Mouse (Mus musculus): ENCODE measurements around the gene Grid1. TPM values are rescaled to one million over a fixed set of nuclear protein-coding genes. Genes with fewer than 3 reads are reported as not detected.

Gene Grid1
- polyA plus RNA-seq, 1 experiment = not detected

GRCm38 (mm10) chr14:35227581-35227980 is 407.7 kb downstream of the Grid1 start:
- H3K36me3 ChIP-seq (ENCODE audit: control insufficient read depth, insufficient read depth) = no peaks in the 10 kb centered on the region
- H3K4me3 ChIP-seq = no peak overlapping the region
- no peaks in the 10 kb centered on the region for H3K27me3 ChIP-seq (ENCODE audit: control insufficient read depth, insufficient read depth, insufficient read length)
- no peak overlapping the region for H3ac ChIP-seq (ENCODE audit: control insufficient read depth, insufficient read length)
- TF ChIP-seq SRF (IDR thresholded peaks at IDR 0.05; ENCODE audit: control insufficient read depth, insufficient read length, low read depth) = no peak
- no peak for TF ChIP-seq TCF12 (IDR thresholded peaks at IDR 0.05; ENCODE audit: insufficient read depth, poor library complexity, severe bottlenecking)
- TF ChIP-seq MYOG (IDR thresholded peaks at IDR 0.05; ENCODE audit: control insufficient read depth in 1 of 3, insufficient read depth in 1 of 3, insufficient read length in 2 of 3, low read depth in 2 of 3) = no peak
- no peak for TF ChIP-seq REST (IDR thresholded peaks at IDR 0.05; ENCODE audit: insufficient read depth, insufficient read length)
- TF ChIP-seq MYOD1 (IDR thresholded peaks at IDR 0.05; ENCODE audit: control insufficient read depth in 1 of 3, insufficient read length in 2 of 3, low read depth in 2 of 3) = no peak
- TF ChIP-seq POLR2A (IDR thresholded peaks at IDR 0.05; ENCODE audit: insufficient read length, low read depth) = no peak
- TF ChIP-seq TCF3 (IDR thresholded peaks at IDR 0.05; ENCODE audit: insufficient read length, low read depth) = no peak
- no peaks in the 10 kb centered on the region for H3K79me2 ChIP-seq (ENCODE audit: control insufficient read depth, insufficient read depth)
- no peak overlapping the region for H3K4me2 ChIP-seq (ENCODE audit: low read depth)

- H3K4me2 ChIP-seq (ENCODE audit: low read depth) = no peak overlapping the region
- no peak overlapping the region for H3K4me3 ChIP-seq
- no peaks in the 10 kb centered on the region for H3K36me3 ChIP-seq (ENCODE audit: control insufficient read depth, insufficient read depth)
- H3K79me2 ChIP-seq (ENCODE audit: control insufficient read depth, insufficient read depth) = no peaks in the 10 kb centered on the region
- no peaks in the 10 kb centered on the region for H3K27me3 ChIP-seq (ENCODE audit: control insufficient read depth, insufficient read depth, insufficient read length)
- TF ChIP-seq POLR2A (IDR thresholded peaks at IDR 0.05; ENCODE audit: insufficient read length, low read depth) (no peak), USF1 (IDR thresholded peaks at IDR 0.05; ENCODE audit: low read depth) (no peak), SRF (IDR thresholded peaks at IDR 0.05; ENCODE audit: control insufficient read depth, insufficient read length, low read depth) (no peak), CEBPB (IDR thresholded peaks at IDR 0.05; ENCODE audit: insufficient read depth, poor library complexity, severe bottlenecking) (no peak), MYOD1 (IDR thresholded peaks at IDR 0.05; ENCODE audit: control insufficient read depth in 1 of 3, insufficient read length in 2 of 3, low read depth in 2 of 3) (no peak), MYOG (IDR thresholded peaks at IDR 0.05; ENCODE audit: control insufficient read depth in 1 of 3, insufficient read depth in 1 of 3, insufficient read length in 2 of 3, low read depth in 2 of 3) (no peak), REST (IDR thresholded peaks at IDR 0.05; ENCODE audit: insufficient read depth, insufficient read length) (no peak), E2F4 (IDR thresholded peaks at IDR 0.05; ENCODE audit: insufficient read depth) (no peak), POLR2AphosphoS2 (IDR thresholded peaks at IDR 0.05; ENCODE audit: insufficient read length, low read depth) (no peak), TCF3 (IDR thresholded peaks at IDR 0.05; ENCODE audit: insufficient read length, low read depth) (no peak), MAX (IDR thresholded peaks at IDR 0.05; ENCODE audit: low read depth) (no peak), TCF12 (IDR thresholded peaks at IDR 0.05; ENCODE audit: insufficient read depth, poor library complexity, severe bottlenecking) (no peak)
- H3ac ChIP-seq (ENCODE audit: control insufficient read depth, insufficient read length) = no peak overlapping the region
Observed at GRCm38 (mm10) chr14:35231384-35231783, 411.5 kb downstream of the Grid1 start.

- no peaks in the 10 kb centered on the region for H3K36me3 ChIP-seq (ENCODE audit: control insufficient read depth, insufficient read depth)
- no peaks in the 10 kb centered on the region for H3K27me3 ChIP-seq (ENCODE audit: control insufficient read depth, insufficient read depth, insufficient read length)
- no peak overlapping the region for H3K4me3 ChIP-seq
- H3K79me2 ChIP-seq (ENCODE audit: control insufficient read depth, insufficient read depth) = no peaks in the 10 kb centered on the region
- H3ac ChIP-seq (ENCODE audit: control insufficient read depth, insufficient read length) = no peak overlapping the region
- TF ChIP-seq MYOG (IDR thresholded peaks at IDR 0.05; ENCODE audit: control insufficient read depth in 1 of 3, insufficient read depth in 1 of 3, insufficient read length in 2 of 3, low read depth in 2 of 3) (no peak), POLR2AphosphoS2 (IDR thresholded peaks at IDR 0.05; ENCODE audit: insufficient read length, low read depth) (no peak), SRF (IDR thresholded peaks at IDR 0.05; ENCODE audit: control insufficient read depth, insufficient read length, low read depth) (no peak), TCF12 (IDR thresholded peaks at IDR 0.05; ENCODE audit: insufficient read depth, poor library complexity, severe bottlenecking) (no peak), TCF3 (IDR thresholded peaks at IDR 0.05; ENCODE audit: insufficient read length, low read depth) (no peak), E2F4 (IDR thresholded peaks at IDR 0.05; ENCODE audit: insufficient read depth) (no peak), POLR2A (IDR thresholded peaks at IDR 0.05; ENCODE audit: insufficient read length, low read depth) (no peak), REST (IDR thresholded peaks at IDR 0.05; ENCODE audit: insufficient read depth, insufficient read length) (no peak), MAX (IDR thresholded peaks at IDR 0.05; ENCODE audit: low read depth) (no peak), MYOD1 (IDR thresholded peaks at IDR 0.05; ENCODE audit: control insufficient read depth in 1 of 3, insufficient read length in 2 of 3, low read depth in 2 of 3) (no peak), USF1 (IDR thresholded peaks at IDR 0.05; ENCODE audit: low read depth) (no peak), CEBPB (IDR thresholded peaks at IDR 0.05; ENCODE audit: insufficient read depth, poor library complexity, severe bottlenecking) (no peak)
- no peak overlapping the region for H3K4me2 ChIP-seq (ENCODE audit: low read depth)
Observed at GRCm38 (mm10) chr14:35242882-35243281, 423.0 kb downstream of the Grid1 start.

GRCm38 (mm10) chr14:35244776-35245548 is 425.1 kb downstream of the Grid1 start:
- no peaks in the 10 kb centered on the region for H3K36me3 ChIP-seq (ENCODE audit: control insufficient read depth, insufficient read depth)
- no peaks in the 10 kb centered on the region for H3K27me3 ChIP-seq (ENCODE audit: control insufficient read depth, insufficient read depth, insufficient read length)
- no peak for TF ChIP-seq TCF3 (IDR thresholded peaks at IDR 0.05; ENCODE audit: insufficient read length, low read depth)
- TF ChIP-seq POLR2AphosphoS2 (IDR thresholded peaks at IDR 0.05; ENCODE audit: insufficient read length, low read depth) = no peak
- TF ChIP-seq MYOD1 (IDR thresholded peaks at IDR 0.05; ENCODE audit: control insufficient read depth in 1 of 3, insufficient read length in 2 of 3, low read depth in 2 of 3) = no peak
- TF ChIP-seq SRF (IDR thresholded peaks at IDR 0.05; ENCODE audit: control insufficient read depth, insufficient read length, low read depth) = no peak
- TF ChIP-seq USF1 (IDR thresholded peaks at IDR 0.05; ENCODE audit: low read depth) = no peak
- TF ChIP-seq MAX (IDR thresholded peaks at IDR 0.05; ENCODE audit: low read depth) = no peak
- TF ChIP-seq E2F4 (IDR thresholded peaks at IDR 0.05; ENCODE audit: insufficient read depth) = no peak
- TF ChIP-seq TCF12 (IDR thresholded peaks at IDR 0.05; ENCODE audit: insufficient read depth, poor library complexity, severe bottlenecking) = no peak
- TF ChIP-seq CEBPB (IDR thresholded peaks at IDR 0.05; ENCODE audit: insufficient read depth, poor library complexity, severe bottlenecking) = no peak
- TF ChIP-seq MYOG (IDR thresholded peaks at IDR 0.05; ENCODE audit: control insufficient read depth in 1 of 3, insufficient read depth in 1 of 3, insufficient read length in 2 of 3, low read depth in 2 of 3) = no peak
- no peak for TF ChIP-seq REST (IDR thresholded peaks at IDR 0.05; ENCODE audit: insufficient read depth, insufficient read length)
- no peak for TF ChIP-seq POLR2A (IDR thresholded peaks at IDR 0.05; ENCODE audit: insufficient read length, low read depth)
- H3K4me2 ChIP-seq (ENCODE audit: low read depth) = no peak overlapping the region
- no peaks in the 10 kb centered on the region for H3K79me2 ChIP-seq (ENCODE audit: control insufficient read depth, insufficient read depth)
- H3K4me3 ChIP-seq = no peak overlapping the region
- H3ac ChIP-seq (ENCODE audit: control insufficient read depth, insufficient read length) = no peak overlapping the region

Data from myocyte (in vitro differentiated cells).